10 mouse cellular contexts compared by ENCODE assay signal in genomic region chr16:44617041-44617440, GRCm38 (mm10). TPM values are rescaled to one million over a fixed set of nuclear protein-coding genes. Genes with fewer than 3 reads are reported as not detected.
DNase-seq lines count a peak whose midpoint lies in the region; ATAC-seq lines count a peak whose summit lies in the region.
"Had no signal": no experiment of that assay in that cellular context is flagged by ENCODE, and none has a peak within 500 bp of the region (broad histone marks: within the 10 kb centered on the region; RNA-seq: fewer than 3 reads in every experiment).

No protein-coding gene starts in this region.

- WGBS in intestine, embryonic 14.5 days = 73% methylated on average over 6 of the region's 6 CpGs
- 56% methylated on average over 6 of the region's 6 CpGs for WGBS in intestine, embryonic 16.5 days
- WGBS in hindbrain, embryonic 15.5 days = 67% methylated on average over 6 of the region's 6 CpGs

- no peaks in the 10 kb centered on the region for H3K9me3 ChIP-seq in intestine, embryonic 14.5 days (ENCODE audit: control insufficient read depth, low read length)
- H3K9me3 ChIP-seq in intestine, embryonic 16.5 days (ENCODE audit: control insufficient read depth, low read length) = no peaks in the 10 kb centered on the region
- no peaks in the 10 kb centered on the region for H3K9me3 ChIP-seq in hindbrain, embryonic 15.5 days
- H3K9me3 ChIP-seq: neural tube, embryonic 13.5 days had no signal

- peak overlapping the region; percentile 68 for H3K27ac ChIP-seq in intestine, embryonic 14.5 days (ENCODE audit: low read depth)
- H3K27ac ChIP-seq in intestine, embryonic 16.5 days (ENCODE audit: low read length) = no peak overlapping the region
- peak overlapping the region; percentile 57 for H3K27ac ChIP-seq in hindbrain, embryonic 15.5 days (replicated peaks)

- H3K9ac ChIP-seq in intestine, embryonic 14.5 days (ENCODE audit: low read length) = no peak overlapping the region
- H3K9ac ChIP-seq in intestine, embryonic 16.5 days (ENCODE audit: low read depth, low read length) = no peak overlapping the region
- no peak overlapping the region for H3K9ac ChIP-seq in hindbrain, embryonic 15.5 days

- H3K4me1 ChIP-seq in intestine, embryonic 14.5 days (replicated peaks; ENCODE audit: control insufficient read depth, insufficient read depth, low read length) = peaks cover 22% of the 10 kb centered on the region
- H3K4me1 ChIP-seq in intestine, embryonic 16.5 days (ENCODE audit: control insufficient read depth, insufficient read depth, low read length) = peaks cover 15% of the 10 kb centered on the region
- peaks cover 16% of the 10 kb centered on the region for H3K4me1 ChIP-seq in hindbrain, embryonic 15.5 days (replicated peaks)

- H3K4me3 ChIP-seq in intestine, embryonic 14.5 days (ENCODE audit: low read depth, low read length) = no peak overlapping the region
- H3K4me3 ChIP-seq in intestine, embryonic 16.5 days (ENCODE audit: low read length) = no peak overlapping the region
- no peak overlapping the region for H3K4me3 ChIP-seq in hindbrain, embryonic 15.5 days
- H3K4me3 ChIP-seq: neural tube, embryonic 13.5 days had no signal

- H3K36me3 ChIP-seq in intestine, embryonic 14.5 days (ENCODE audit: control insufficient read depth, insufficient read depth, low read length) = no peaks in the 10 kb centered on the region
- H3K36me3 ChIP-seq in intestine, embryonic 16.5 days (ENCODE audit: control insufficient read depth, insufficient read depth, low read length) = no peaks in the 10 kb centered on the region
- H3K36me3 ChIP-seq in hindbrain, embryonic 15.5 days = no peaks in the 10 kb centered on the region
- H3K36me3 ChIP-seq: neural tube, embryonic 13.5 days had no signal

- H3K4me2 ChIP-seq in intestine, embryonic 14.5 days (ENCODE audit: low read length) = no peak overlapping the region
- no peak overlapping the region for H3K4me2 ChIP-seq in intestine, embryonic 16.5 days (ENCODE audit: low read depth, low read length)
- no peak overlapping the region for H3K4me2 ChIP-seq in hindbrain, embryonic 15.5 days
- H3K4me2 ChIP-seq: neural tube, embryonic 13.5 days had no signal

- H3K27me3 ChIP-seq in intestine, embryonic 14.5 days (replicated peaks; ENCODE audit: control insufficient read depth, insufficient read depth, low read length) = no peaks in the 10 kb centered on the region
- no peaks in the 10 kb centered on the region for H3K27me3 ChIP-seq in intestine, embryonic 16.5 days (replicated peaks; ENCODE audit: control insufficient read depth, insufficient read depth, low read length)
- H3K27me3 ChIP-seq in hindbrain, embryonic 15.5 days = no peaks in the 10 kb centered on the region
- H3K27me3 ChIP-seq: neural tube, embryonic 13.5 days had no signal

- no peak for DNase-seq in intestine, embryonic 14.5 days (ENCODE audit: low spot score)
- peak; percentile 79 for DNase-seq in brain, adult 2 months (ENCODE audit: low read depth, low spot score)
- DNase-seq in cerebellum, postnatal 10 days = peak; percentile 80 to 83
- no peak for DNase-seq in frontal cortex, postnatal 10 days (ENCODE audit: low spot score in 2 of 2)
- DNase-seq in adrenal gland, postnatal 14 days = no peak
- DNase-seq: kidney, postnatal 25 days had no signal

- no peak for ATAC-seq in intestine, embryonic 14.5 days (replicated peaks; ENCODE audit: low FRiP score, low TSS enrichment, low read depth)
- no peak for ATAC-seq in intestine, embryonic 16.5 days
- ATAC-seq in hindbrain, embryonic 15.5 days (ENCODE audit: low FRiP score, low read depth) = no peak
- ATAC-seq in inflammation-experienced regulatory T-cells, adult 6 months = no peak

RNA-seq across cellular contexts. Expression of gene Boc, which starts 58.3 kb away (rescaled TPM):
- polyA plus RNA-seq in intestine, embryonic 14.5 days (2014; fragmentation: Nextera tagmentation; extraction: Ambion mirVana) = 14.2 and 14.9 TPM in 2 replicates
- 8.3 and 8.8 TPM in 2 replicates for polyA plus RNA-seq in intestine, embryonic 16.5 days (2015; fragmentation: Nextera tagmentation; extraction: Ambion mirVana)
- 15.8 and 19.4 TPM in 2 replicates for polyA plus RNA-seq in hindbrain, embryonic 15.5 days (2015; fragmentation: Nextera tagmentation; extraction: Ambion mirVana)
- under 1 TPM; 0.20 to 0.42 (median 0.41) TPM for polyA plus RNA-seq in inflammation-experienced regulatory T-cells, adult 6 months (2017; shearing (Covaris generic))
- total RNA-seq in adrenal gland, postnatal 14 days (2021) = 43.0 and 46.3 TPM in 2 replicates

Comparison
In these comparisons a context has a peak if more than half of its experiments do, and no peak if none do; other contexts are left out.
1. DNase-seq: peak in brain, adult 2 months (single experiment) and cerebellum, postnatal 10 days (2 of 2); none in intestine, embryonic 14.5 days (single experiment), frontal cortex, postnatal 10 days (0 of 2) and adrenal gland, postnatal 14 days (single experiment).